Mouse (Mus musculus): ENCODE results near the gene Tmod2. TPM values are rescaled to one million over a fixed set of nuclear protein-coding genes. Genes with fewer than 3 reads are reported as not detected.

Gene Tmod2
- 0.87 and 0.93 TPM in 2 replicates for polyA plus RNA-seq (2012; rRNA removed)

DNA sequence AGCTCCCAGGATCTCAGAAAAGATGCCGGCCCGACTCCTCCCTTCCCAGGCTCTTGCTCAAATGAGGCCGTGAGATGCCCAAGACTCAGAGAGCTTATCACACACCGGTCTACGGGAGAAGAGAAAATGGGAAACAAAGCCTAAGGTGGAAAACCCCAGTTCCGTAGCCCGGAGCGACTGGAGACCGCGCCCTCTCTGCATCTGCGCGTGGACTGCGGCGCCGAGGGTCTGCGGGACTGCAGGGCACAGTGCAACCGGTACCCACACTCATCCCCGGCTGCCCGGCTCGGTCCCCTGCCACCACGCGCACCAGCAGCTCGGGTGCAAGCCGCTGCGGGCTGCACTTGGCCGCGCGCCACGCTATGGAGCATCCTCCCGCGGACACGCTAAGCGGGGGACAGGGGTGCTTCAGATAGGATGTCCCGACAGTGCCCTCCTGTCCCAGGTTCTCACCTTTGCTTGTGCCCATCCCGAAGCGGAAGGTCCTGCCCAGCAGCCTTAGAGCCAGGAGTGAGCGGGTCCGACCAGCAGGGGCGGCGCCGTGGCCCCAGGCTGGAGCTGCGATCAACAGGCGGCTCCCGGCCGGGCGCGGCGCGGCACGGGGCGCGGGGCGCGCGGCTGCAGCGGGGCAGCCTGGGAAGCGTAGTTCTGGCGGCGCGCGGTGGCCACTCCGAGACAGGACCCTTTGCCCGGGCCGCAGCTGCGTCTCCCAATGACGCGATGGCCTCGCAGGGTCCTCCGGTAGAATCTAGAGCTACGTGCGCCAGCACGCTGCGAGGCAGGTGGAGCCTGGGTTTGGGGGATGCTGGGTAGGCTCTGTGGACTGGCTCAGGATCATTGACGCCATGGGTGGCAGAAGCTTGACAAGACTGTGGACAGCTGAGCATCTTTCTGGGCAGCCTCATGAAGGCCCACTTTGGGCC, at the start of gene Tmod2:
TSS of gene Tmod2 (minus strand) at position 755 of the 923 bp plus-strand sequence.

DNA sequence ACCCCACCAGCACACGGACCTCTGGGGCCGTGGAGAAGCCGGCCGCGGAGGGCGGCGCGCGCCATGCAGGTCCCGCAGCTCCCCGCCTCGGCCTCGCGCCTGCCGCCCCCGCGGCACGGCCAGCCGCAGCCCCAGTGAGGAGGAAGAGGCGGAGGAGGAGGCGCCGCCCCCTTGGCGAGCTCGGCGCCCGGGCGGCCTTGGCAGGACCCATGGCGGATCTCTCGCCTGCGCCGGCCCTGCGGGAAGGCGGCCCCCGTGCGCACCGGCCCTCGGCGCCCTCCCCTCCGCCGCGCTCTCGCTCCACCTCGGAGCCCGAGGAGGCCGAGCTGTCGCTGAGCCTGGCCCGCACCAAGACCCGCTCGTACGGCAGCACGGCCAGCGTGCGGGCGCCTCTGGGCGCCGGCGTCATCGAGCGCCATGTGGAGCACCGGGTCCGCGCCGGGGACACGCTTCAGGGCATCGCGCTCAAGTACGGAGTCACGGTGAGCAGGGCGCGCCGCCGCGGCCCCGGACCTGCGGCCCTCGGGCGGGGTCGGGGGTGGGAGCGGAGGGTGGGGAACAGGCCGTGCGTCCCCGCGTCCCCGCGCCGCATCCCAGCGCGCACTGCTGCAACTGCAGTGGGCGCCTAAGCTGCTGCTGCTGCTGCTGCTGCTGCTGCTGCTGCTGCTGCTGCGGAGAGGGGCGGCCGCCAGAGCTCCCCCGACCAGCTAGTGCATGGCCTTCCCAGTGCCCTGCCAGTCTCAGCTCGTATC, 14.6 kb upstream of the Tmod2 start, which contains the start of gene Lysmd2:
TSS of gene Lysmd2 (plus strand) at position 186 of the 752 bp plus-strand sequence.

DNA sequence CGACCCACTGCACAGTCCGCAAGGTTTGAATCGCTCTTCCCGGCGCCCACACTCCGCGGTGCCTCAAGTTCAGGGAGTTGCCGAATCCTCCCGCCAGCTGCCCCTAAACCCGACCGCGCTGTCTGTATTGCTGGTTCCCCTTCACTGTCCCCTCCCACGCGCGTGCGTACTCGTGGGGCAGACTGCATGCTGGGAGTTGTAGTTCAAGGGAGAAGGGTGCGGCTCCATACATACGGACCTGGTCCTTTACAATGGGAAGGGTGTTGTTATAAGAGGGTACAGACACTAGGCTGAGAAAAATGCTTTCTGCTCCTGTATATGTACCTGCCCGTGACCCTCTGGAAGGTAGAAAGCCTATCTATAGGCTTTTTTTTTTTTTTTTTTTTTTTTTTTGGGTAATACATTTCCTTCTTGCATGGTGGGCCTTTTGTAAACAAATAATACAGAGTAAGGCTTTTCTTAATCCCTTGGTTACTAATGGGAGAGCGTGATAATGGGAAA, 51.6 kb downstream of the Tmod2 start, which contains the start of gene Tmod3:
TSS of gene Tmod3 (minus strand) at position 146 of the 501 bp plus-strand sequence.

Other genes starting within 250 kb of the Tmod2 start
- gene Mapk6, start 201.3 kb downstream of the Tmod2 start, polyA plus RNA-seq (2012; rRNA removed) = 23.8 and 36.8 TPM in 2 replicates
- gene Leo1, start 169.8 kb downstream of the Tmod2 start, polyA plus RNA-seq (2012; rRNA removed) = 3.1 and 3.4 TPM in 2 replicates
- gene Tmod3, start 51.7 kb downstream of the Tmod2 start, polyA plus RNA-seq (2012; rRNA removed) = 12.7 and 17.7 TPM in 2 replicates
- 19.5 and 21.0 TPM in 2 replicates for gene Lysmd2, start 14.4 kb upstream of the Tmod2 start, polyA plus RNA-seq (2012; rRNA removed)
- 14.6 and 21.4 TPM in 2 replicates for gene Scg3, start 72.7 kb upstream of the Tmod2 start, polyA plus RNA-seq (2012; rRNA removed)
- 2.9 and 3.4 TPM in 2 replicates for gene Bmp5, start 164.0 kb upstream of the Tmod2 start, polyA plus RNA-seq (2012; rRNA removed)

Measured in colon, adult 2 months (tissue).